Mouse (Mus musculus) liver, embryonic 13.5 days (tissue): Measurements from ENCODE around the gene Crtc3. TPM values are rescaled to one million over a fixed set of nuclear protein-coding genes. Genes with fewer than 3 reads are reported as not detected.

ENCODE experiments used
- ATAC-seq: fragments of 200-750 bp; cut with Nextera tagmentation; 2 replicates; pipeline ENCODE4 v1.8.0; 2017; ENCODE audit warnings: low read depth, mild to moderate bottlenecking, moderate number of reproducible peaks, moderate library complexity
- DNase-seq: peaks from one replicate; pipeline ENCODE4 v3.0.0; 2022
- H3K27ac ChIP-seq: fragments of 300-500 bp; sonication (generic); 2 replicates; pipeline ENCODE4 v1.5.1; 2015; ENCODE audit warnings: moderate library complexity, mild to moderate bottlenecking, inconsistent platforms
- H3K27me3 ChIP-seq: fragments of 300-500 bp; sonication (generic); 2 replicates; pipeline ENCODE4 v1.6.1; 2015; ENCODE audit warnings: mild to moderate bottlenecking, inconsistent platforms
- H3K36me3 ChIP-seq: fragments of 300-500 bp; sonication (generic); 2 replicates; pipeline ENCODE4 v1.6.1; 2015; ENCODE audit warnings: mild to moderate bottlenecking, inconsistent platforms
- H3K4me1 ChIP-seq: fragments of 300-500 bp; sonication (generic); replicated peaks from 2 replicates; pipeline ENCODE4 v1.6.1; 2015; ENCODE audit warnings: inconsistent platforms
- H3K4me2 ChIP-seq: fragments of 300-500 bp; sonication (generic); 2 replicates; pipeline ENCODE4 v1.6.1; 2015; ENCODE audit warnings: inconsistent platforms, mild to moderate bottlenecking, moderate library complexity
- H3K4me3 ChIP-seq: fragments of 300-500 bp; sonication (generic); replicated peaks from 2 replicates; pipeline ENCODE4 v1.5.1; 2015; ENCODE audit warnings: mild to moderate bottlenecking, inconsistent platforms
- H3K9ac ChIP-seq: fragments of 300-500 bp; sonication (generic); 2 replicates; pipeline ENCODE4 v1.6.1; 2015; ENCODE audit warnings: mild to moderate bottlenecking, inconsistent platforms
- H3K9me3 ChIP-seq: fragments of 300-500 bp; sonication (generic); replicated peaks from 2 replicates; pipeline ENCODE4 v1.6.1; 2016; ENCODE audit warnings: inconsistent platforms
- WGBS: fragments of 180-500 bp; shearing (Covaris S2); methylation state at CpG from one replicate; pipeline ENCODE4 v1.1.7; 2015; ENCODE audit not compliant: insufficient replicate concordance; 5-methylcytosine and 5-hydroxymethylcytosine counted together
- polyA plus RNA-seq: library from polyadenylated mRNA; unstranded; fragments of >200 nt; fragmentation: Nextera tagmentation; extraction: Ambion mirVana; gene quantifications from 2 replicates; pipeline ENCODE4 v1.2.1, GENCODE M21; 2015

Gene Crtc3
- polyA plus RNA-seq, 1 experiment from 2014 or later = 5.5 TPM

DNA sequence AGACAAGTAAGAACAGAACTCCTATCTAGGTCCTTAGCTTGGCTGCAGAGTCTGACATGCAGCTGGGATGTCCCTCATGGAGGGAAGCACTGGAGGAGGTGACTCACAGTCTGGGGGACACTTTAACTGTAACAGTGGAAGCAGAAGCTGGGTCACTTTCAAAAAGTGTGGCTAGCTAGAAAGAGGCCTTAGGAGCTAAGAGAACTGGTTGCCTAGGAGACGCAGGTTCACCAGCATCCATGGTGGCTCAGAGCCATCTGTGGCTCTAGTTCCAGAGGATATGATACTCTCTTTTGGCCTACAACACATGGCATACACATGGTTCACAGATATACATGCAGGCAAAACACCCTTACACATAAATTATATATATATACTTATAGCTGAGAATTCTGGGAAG, 86.1 kb downstream of the Crtc3 start:
- Histone ChIP-seq H3K4me3 (no peak overlapping the region), H3K27me3 (no peaks in the 10 kb centered on the region), H3K9ac (no peak overlapping the region), H3K4me1 (peaks cover 15% of the 10 kb centered on the region), H3K9me3 (no peaks in the 10 kb centered on the region), H3K36me3 (peaks cover 18% of the 10 kb centered on the region), H3K27ac (no peak overlapping the region), H3K4me2 (no peak overlapping the region)
- DNase-seq (no peak), ATAC-seq (no peak)
- WGBS = 94% methylated on average over 1 of the region's 1 CpGs

GRCm38 (mm10) chr7:80598436-80598985, 90.2 kb downstream of the Crtc3 start:
- ATAC-seq (peak; percentile 80), DNase-seq (no peak)
- H3K27ac ChIP-seq = no peak overlapping the region; the same call in 1 of the 2 replicates
- peaks cover 38% of the 10 kb centered on the region for H3K36me3 ChIP-seq
- H3K9ac ChIP-seq = no peak overlapping the region
- no peak overlapping the region for H3K4me3 ChIP-seq
- WGBS = 57% methylated on average over 13 of the region's 13 CpGs
- no peaks in the 10 kb centered on the region for H3K27me3 ChIP-seq
- peak overlapping the region; percentile 14; the same call in 1 of the 2 replicates for H3K4me2 ChIP-seq
- H3K4me1 ChIP-seq = peaks cover 13% of the 10 kb centered on the region
- no peaks in the 10 kb centered on the region for H3K9me3 ChIP-seq

DNA sequence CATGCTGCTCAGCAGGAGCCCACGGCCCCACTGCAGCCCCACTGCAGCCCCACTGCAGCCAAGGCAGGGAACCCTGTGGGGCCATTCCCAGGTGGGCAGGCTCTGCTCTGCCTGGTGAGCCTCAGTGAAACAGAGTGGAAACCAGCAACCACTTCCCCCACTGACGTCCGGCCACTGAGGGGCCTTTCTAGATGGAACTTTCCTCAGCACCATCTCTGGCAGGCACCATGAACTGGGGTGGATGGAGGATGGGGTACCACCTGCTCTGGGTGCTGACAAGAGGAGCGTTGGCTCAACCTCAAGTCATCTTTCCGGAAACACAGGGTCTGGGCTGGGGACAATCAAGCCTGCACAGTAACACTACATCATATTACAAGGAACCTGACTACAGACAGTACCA, 90.8 kb downstream of the Crtc3 start:
- no peak overlapping the region for H3K9ac ChIP-seq
- no peak overlapping the region for H3K4me3 ChIP-seq
- DNase-seq = no peak
- no peaks in the 10 kb centered on the region for H3K9me3 ChIP-seq
- ATAC-seq = no peak
- 72% methylated on average over 5 of the region's 5 CpGs for WGBS
- H3K4me2 ChIP-seq = no peak overlapping the region
- H3K36me3 ChIP-seq = peaks cover 36% of the 10 kb centered on the region
- no peaks in the 10 kb centered on the region for H3K27me3 ChIP-seq
- H3K4me1 ChIP-seq = peaks cover 13% of the 10 kb centered on the region
- no peak overlapping the region for H3K27ac ChIP-seq

DNA sequence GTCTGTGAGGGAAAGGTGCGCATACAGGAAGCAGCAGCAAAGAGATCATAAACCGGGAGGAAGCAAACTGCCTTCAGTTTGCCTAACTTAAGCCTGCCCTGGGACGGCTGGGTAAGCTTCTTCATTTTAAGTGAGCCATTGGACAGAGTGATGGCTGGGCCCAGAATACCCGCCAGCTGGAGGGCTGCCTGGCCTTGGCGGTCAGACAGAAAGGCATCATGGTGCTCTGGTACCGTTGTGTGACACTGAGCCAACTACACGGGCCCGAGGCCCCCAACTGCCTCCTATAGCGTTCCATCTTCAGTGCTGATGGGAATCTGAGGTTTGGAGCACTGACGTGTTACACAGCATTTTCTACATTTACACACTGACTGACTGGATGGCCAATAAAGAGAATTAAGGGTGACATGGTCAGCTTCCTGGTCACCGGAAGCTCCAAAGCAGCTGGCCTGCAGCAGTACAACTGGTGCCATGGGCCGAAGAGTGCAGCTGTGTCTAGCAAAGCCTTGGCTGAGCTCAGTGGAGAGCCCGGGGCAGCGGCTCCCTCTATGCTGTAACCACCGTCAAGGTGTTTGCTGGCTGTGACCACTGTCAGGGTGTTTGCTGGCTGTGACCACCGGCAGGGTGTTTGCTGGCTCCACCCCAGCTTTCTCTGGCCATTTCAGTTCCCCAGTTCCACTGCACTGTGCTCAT, 99.5 kb downstream of the Crtc3 start:
- peaks cover 10% of the 10 kb centered on the region; the same call in 1 of the 2 replicates for H3K4me1 ChIP-seq
- H3K9ac ChIP-seq = no peak overlapping the region
- ATAC-seq (no peak), DNase-seq (no peak)
- 0 out of 2 replicates have a peak, but pooled peaks cover 4% of the 10 kb centered on the region for H3K27me3 ChIP-seq
- no peak overlapping the region for H3K4me2 ChIP-seq
- no peak overlapping the region for H3K27ac ChIP-seq
- H3K9me3 ChIP-seq = no peaks in the 10 kb centered on the region
- H3K36me3 ChIP-seq = peaks cover 51% of the 10 kb centered on the region
- 84% methylated on average over 16 of the region's 16 CpGs for WGBS
- no peak overlapping the region for H3K4me3 ChIP-seq

- DNase-seq = no peak
- H3K4me2 ChIP-seq = no peak overlapping the region
- WGBS = 61% methylated on average over 10 of the region's 10 CpGs
Measured at GRCm38 (mm10) chr7:80587684-80588083, 101.0 kb downstream of the Crtc3 start.

DNA sequence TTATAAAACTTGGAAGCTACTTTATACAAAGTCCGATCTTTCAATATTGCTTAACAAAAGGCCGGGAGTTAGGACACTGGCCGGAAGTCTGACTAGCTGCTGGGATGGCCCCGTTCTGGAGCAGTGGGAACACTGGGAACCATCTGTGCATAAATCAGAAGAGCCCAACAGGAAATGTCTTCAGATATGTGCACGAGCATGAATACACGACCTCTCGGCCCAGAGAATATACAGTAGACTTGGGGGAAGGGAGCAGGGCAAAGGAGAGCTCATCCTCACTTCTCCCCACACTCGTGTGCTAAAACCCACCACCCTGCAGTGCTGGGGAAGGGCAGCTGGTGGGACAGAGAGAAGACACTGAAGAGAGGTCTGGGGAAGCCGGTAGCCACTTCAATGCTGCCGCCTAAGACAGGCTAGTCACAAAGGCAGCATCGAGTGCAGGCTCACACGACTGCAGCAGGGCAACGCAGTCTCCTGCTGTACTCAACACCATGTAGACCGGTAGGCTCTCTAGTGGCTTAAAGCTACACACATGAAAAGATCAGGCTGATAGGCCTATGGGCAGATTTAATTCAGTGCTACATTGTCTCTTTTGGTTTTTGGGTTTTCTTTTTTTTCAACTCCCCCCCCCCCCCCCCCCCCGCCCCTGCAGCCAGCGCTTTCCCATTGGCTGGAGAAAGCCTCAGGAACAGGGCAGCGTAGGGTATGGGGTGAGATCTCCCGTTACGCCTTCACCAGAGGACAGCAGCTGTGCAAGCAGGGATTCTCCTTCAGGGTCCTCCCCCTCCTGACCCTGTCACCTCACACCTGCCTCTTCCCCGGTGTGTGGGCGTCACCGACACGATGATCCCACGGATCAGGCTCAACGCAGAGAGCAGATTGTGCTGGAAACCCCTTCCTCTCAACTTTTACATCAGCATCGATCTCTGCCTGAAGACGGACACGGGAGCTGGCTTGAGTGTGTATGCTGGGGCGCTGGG, 101.7 kb downstream of the Crtc3 start:
- peaks cover 33% of the 10 kb centered on the region for H3K36me3 ChIP-seq
- 0 out of 2 replicates have a peak overlapping the region, but pooled peaks have one; percentile 17 for H3K9ac ChIP-seq
- ATAC-seq = no peak
- 0 out of 2 replicates have a peak, but pooled peaks cover 4% of the 10 kb centered on the region for H3K27me3 ChIP-seq
- H3K4me3 ChIP-seq = no peak overlapping the region
- 0 out of 2 replicates have a peak overlapping the region, but pooled peaks have one; percentile 2 for H3K27ac ChIP-seq
- 53% methylated on average over 28 of the region's 29 CpGs for WGBS
- H3K9me3 ChIP-seq = no peaks in the 10 kb centered on the region
- H3K4me2 ChIP-seq = no peak overlapping the region
- no peak for DNase-seq
- peaks cover 25% of the 10 kb centered on the region for H3K4me1 ChIP-seq

More at GRCm38 (mm10) chr7:80587684-80588083, 101.0 kb downstream of the Crtc3 start:
- ATAC-seq = no peak
- Histone ChIP-seq H3K36me3 (peaks cover 40% of the 10 kb centered on the region), H3K27ac (no peak overlapping the region), H3K4me3 (no peak overlapping the region), H3K27me3 (0 out of 2 replicates have a peak, but pooled peaks cover 4% of the 10 kb centered on the region), H3K9me3 (no peaks in the 10 kb centered on the region), H3K4me1 (peaks cover 23% of the 10 kb centered on the region), H3K9ac (no peak overlapping the region)

DNA sequence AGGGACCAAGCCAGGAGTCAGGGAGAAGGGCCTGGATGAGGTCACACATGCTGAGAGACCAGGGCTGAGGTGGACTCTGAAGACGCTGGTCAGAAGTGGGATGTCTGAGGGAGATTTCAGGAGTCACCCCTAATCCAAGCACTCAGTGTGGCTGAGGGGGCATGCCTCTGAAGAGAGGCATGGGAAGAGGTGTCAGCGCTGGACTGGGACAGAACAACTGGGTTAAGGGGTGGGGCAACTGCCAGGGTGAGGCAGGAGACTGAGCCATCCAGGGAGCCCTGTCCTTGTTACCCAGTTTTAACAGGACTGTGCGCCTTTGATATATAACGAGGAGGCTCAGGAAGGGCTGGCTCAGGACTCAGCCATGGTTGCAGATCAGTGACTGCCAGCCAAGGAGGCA, 102.5 kb downstream of the Crtc3 start:
- no peak overlapping the region for H3K4me2 ChIP-seq
- H3K9ac ChIP-seq = no peak overlapping the region
- H3K4me3 ChIP-seq = no peak overlapping the region
- peaks cover 7% of the 10 kb centered on the region; the same call in 1 of the 2 replicates for H3K27me3 ChIP-seq
- 54% methylated on average over 4 of the region's 4 CpGs for WGBS
- peaks cover 25% of the 10 kb centered on the region for H3K36me3 ChIP-seq
- H3K27ac ChIP-seq = no peak overlapping the region
- DNase-seq (no peak), ATAC-seq (no peak)
- H3K9me3 ChIP-seq = no peaks in the 10 kb centered on the region
- peaks cover 25% of the 10 kb centered on the region for H3K4me1 ChIP-seq

- DNase-seq (no peak), ATAC-seq (no peak)
- H3K27me3 ChIP-seq = peaks cover 7% of the 10 kb centered on the region; the same call in 1 of the 2 replicates
- no peak overlapping the region for H3K4me3 ChIP-seq
- no peaks in the 10 kb centered on the region for H3K9me3 ChIP-seq
- no peak overlapping the region for H3K27ac ChIP-seq
- H3K4me2 ChIP-seq = no peak overlapping the region
- peaks cover 25% of the 10 kb centered on the region for H3K4me1 ChIP-seq
- H3K36me3 ChIP-seq = peaks cover 17% of the 10 kb centered on the region
- H3K9ac ChIP-seq = no peak overlapping the region
- WGBS = 70% methylated on average over 9 of the region's 9 CpGs
Measured at GRCm38 (mm10) chr7:80585380-80585779, 103.3 kb downstream of the Crtc3 start.

DNA sequence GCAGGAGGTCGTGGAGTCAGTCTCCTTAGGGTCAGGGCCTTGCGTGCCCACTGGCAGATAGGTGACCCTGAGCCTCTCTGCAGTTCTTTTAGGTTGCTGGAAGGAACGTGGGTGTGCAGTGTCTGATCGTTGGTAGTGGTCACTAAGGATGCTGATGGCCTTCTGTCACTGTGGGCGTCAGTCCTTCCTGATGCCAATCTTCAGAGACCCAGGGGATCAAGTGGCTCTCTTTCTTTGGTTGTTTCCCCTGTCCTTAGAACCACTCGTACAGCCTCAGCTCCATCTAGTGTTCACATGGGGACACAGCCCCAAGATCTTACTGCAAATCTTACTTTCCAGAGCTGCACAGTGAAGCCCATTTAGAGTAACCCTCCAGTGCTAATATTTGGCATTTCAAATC, 104.7 kb downstream of the Crtc3 start:
- Histone ChIP-seq H3K9ac (no peak overlapping the region), H3K27ac (no peak overlapping the region), H3K4me2 (no peak overlapping the region), H3K4me1 (peaks cover 25% of the 10 kb centered on the region), H3K4me3 (no peak overlapping the region), H3K27me3 (peaks cover 7% of the 10 kb centered on the region; the same call in 1 of the 2 replicates), H3K36me3 (0 out of 2 replicates have a peak, but pooled peaks cover 4% of the 10 kb centered on the region), H3K9me3 (no peaks in the 10 kb centered on the region)
- no peak for DNase-seq
- 0 out of 2 replicates have a peak, but pooled peaks have one; percentile 21 for ATAC-seq
- WGBS = 22% methylated on average over 6 of the region's 6 CpGs

GRCm38 (mm10) chr7:80582821-80583451, 105.7 kb downstream of the Crtc3 start:
- DNase-seq = no peak
- ATAC-seq = peak; percentile 41; the same call in 1 of the 2 replicates
- peaks cover 7% of the 10 kb centered on the region; the same call in 1 of the 2 replicates for H3K27me3 ChIP-seq
- 18% methylated on average over 20 of the region's 20 CpGs for WGBS
- H3K27ac ChIP-seq = no peak overlapping the region
- H3K4me1 ChIP-seq = peaks cover 24% of the 10 kb centered on the region
- no peaks in the 10 kb centered on the region for H3K9me3 ChIP-seq
- peak overlapping the region; percentile 42 for H3K4me2 ChIP-seq
- H3K9ac ChIP-seq = no peak overlapping the region
- no peaks in the 10 kb centered on the region for H3K36me3 ChIP-seq
- 0 out of 2 replicates have a peak overlapping the region, but pooled peaks have one; percentile 16 for H3K4me3 ChIP-seq
